Mouse (Mus musculus): Measurements from ENCODE around the gene Cct3. TPM values are rescaled to one million over a fixed set of nuclear protein-coding genes. Genes with fewer than 3 reads are reported as not detected.

Cct3 gene
- total RNA-seq, 1 experiment = 920 TPM

- in situ Hi-C loops (cut with MboI; ENCODE audit: low sequenced_read_pairs in 2 of 2, unreplicated experiment in 2 of 2) = loop anchor here in 1 of 2 experiments (5.0 kb wide), 1 partner anchor 39 kb away; the partner anchor contains the start of genes Cct3 and Tsacc
Observed at GRCm38 (mm10) chr3:88336058-88337013, 39.4 kb downstream of the Cct3 start, which contains the start of the genes Tmem79 and Smg5. Gene Tmem79, minus strand, starts transcription at chr3:88336148. Gene Smg5, plus strand, starts transcription at chr3:88336260.

GRCm38 (mm10) chr3:88337367-88338020 lies 40.6 kb downstream of the Cct3 start:
- Histone ChIP-seq H3K36me3 (ENCODE audit: control insufficient read depth, insufficient read depth, low read length, poor library complexity, severe bottlenecking) (peaks cover 15% of the 10 kb centered on the region), H3K4me1 (ENCODE audit: control insufficient read depth in 2 of 2, insufficient read depth in 2 of 2, low read length in 2 of 2, poor library complexity in 1 of 2) (peaks cover 0 to 18% of the 10 kb centered on the region in 2 experiments; a peak in 1 of 4 replicates), H3K27ac (ENCODE audit: insufficient read depth, low read depth, low read length, poor library complexity, severe bottlenecking) (peak overlapping the region; percentile 99; the same call in 1 of the 2 replicates), H3K9me3 (ENCODE audit: control insufficient read depth, insufficient read depth, low read depth, low read length) (no peaks in the 10 kb centered on the region), H3K9ac (ENCODE audit: insufficient read depth, low read depth, low read length, poor library complexity, severe bottlenecking) (peak overlapping the region; percentile 65), H3K4me3 (ENCODE audit: insufficient read depth in 1 of 2, low read depth in 1 of 2, low read length in 2 of 2, poor library complexity in 1 of 2, severe bottlenecking in 1 of 2) (peak overlapping the region; percentile 66 to 91)
- TF ChIP-seq ZC3H11A (IDR thresholded peaks at IDR 0.05; ENCODE audit: borderline replicate concordance, low read depth, low read length) (no peak), MAFK (IDR thresholded peaks at IDR 0.05; ENCODE audit: insufficient read depth, low read depth, low read length) (peak; percentile 48; the same call in 1 of the 2 replicates)
- no peak for DNase-seq (ENCODE audit: low read depth, low spot score)
- in situ Hi-C loops (cut with MboI; ENCODE audit: low sequenced_read_pairs in 2 of 2, unreplicated experiment in 2 of 2) = loop anchor here in 1 of 2 experiments (5.0 kb wide), 1 partner anchor 40 kb away; the partner anchor contains the start of genes Cct3 and Tsacc

More at GRCm38 (mm10) chr3:88336058-88337013, 39.4 kb downstream of the Cct3 start, which contains the start of the genes Tmem79 and Smg5:
- Histone ChIP-seq H3K27ac (ENCODE audit: insufficient read depth, low read depth, low read length, poor library complexity, severe bottlenecking) (peak within 1 kb of the TSS; percentile 99), H3K9ac (ENCODE audit: insufficient read depth, low read depth, low read length, poor library complexity, severe bottlenecking) (peak within 1 kb of the TSS; percentile 98), H3K9me3 (ENCODE audit: control insufficient read depth, insufficient read depth, low read depth, low read length) (no peaks in the 10 kb centered on the region), H3K4me3 (ENCODE audit: insufficient read depth in 1 of 2, low read depth in 1 of 2, low read length in 2 of 2, poor library complexity in 1 of 2, severe bottlenecking in 1 of 2) (peak within 1 kb of the TSS; percentile 77 to 91), H3K4me1 (ENCODE audit: control insufficient read depth in 2 of 2, insufficient read depth in 2 of 2, low read length in 2 of 2, poor library complexity in 1 of 2) (peaks cover 0 to 23% of the 10 kb centered on the region in 2 experiments; a peak in 1 of 4 replicates), H3K36me3 (ENCODE audit: control insufficient read depth, insufficient read depth, low read length, poor library complexity, severe bottlenecking) (peaks cover 6% of the 10 kb centered on the region)
- TF ChIP-seq ZC3H11A (IDR thresholded peaks at IDR 0.05; ENCODE audit: borderline replicate concordance, low read depth, low read length) = no peak
- peak; percentile 67; the same call in 1 of the 2 replicates for TF ChIP-seq HCFC1 (IDR thresholded peaks at IDR 0.05; ENCODE audit: borderline replicate concordance, insufficient read depth, low read length)
- peak; percentile 97 for TF ChIP-seq CHD2 (IDR thresholded peaks at IDR 0.05; ENCODE audit: low read depth, low read length)
- no peak for TF ChIP-seq ZNF384 (IDR thresholded peaks at IDR 0.05; ENCODE audit: low read depth, low read length)
- TF ChIP-seq MAFK (IDR thresholded peaks at IDR 0.05; ENCODE audit: insufficient read depth, low read depth, low read length) = peak; percentile 58; the same call in 1 of the 2 replicates
- DNase-seq (ENCODE audit: low read depth, low spot score) = peak; percentile 94

- peaks cover 0 to 14% of the 10 kb centered on the region in 2 experiments; a peak in 1 of 4 replicates for H3K4me1 ChIP-seq (ENCODE audit: control insufficient read depth in 2 of 2, insufficient read depth in 2 of 2, low read length in 2 of 2, poor library complexity in 1 of 2)
- no peak for DNase-seq (ENCODE audit: low read depth, low spot score)
- H3K27ac ChIP-seq (ENCODE audit: insufficient read depth, low read depth, low read length, poor library complexity, severe bottlenecking) = no peak overlapping the region
- no peaks in the 10 kb centered on the region for H3K9me3 ChIP-seq (ENCODE audit: control insufficient read depth, insufficient read depth, low read depth, low read length)
- in situ Hi-C loops (cut with MboI; ENCODE audit: low sequenced_read_pairs in 2 of 2, unreplicated experiment in 2 of 2) = loop anchor here in 1 of 2 experiments (5.0 kb wide), 1 partner anchor 41 kb away; the partner anchor contains the start of genes Cct3 and Tsacc
- TF ChIP-seq HCFC1 (IDR thresholded peaks at IDR 0.05; ENCODE audit: borderline replicate concordance, insufficient read depth, low read length) (no peak), ZNF384 (IDR thresholded peaks at IDR 0.05; ENCODE audit: low read depth, low read length) (no peak), CHD2 (IDR thresholded peaks at IDR 0.05; ENCODE audit: low read depth, low read length) (no peak), ZC3H11A (IDR thresholded peaks at IDR 0.05; ENCODE audit: borderline replicate concordance, low read depth, low read length) (no peak), MAFK (IDR thresholded peaks at IDR 0.05; ENCODE audit: insufficient read depth, low read depth, low read length) (no peak)
- H3K36me3 ChIP-seq (ENCODE audit: control insufficient read depth, insufficient read depth, low read length, poor library complexity, severe bottlenecking) = peaks cover 23% of the 10 kb centered on the region
- H3K4me3 ChIP-seq (ENCODE audit: insufficient read depth in 1 of 2, low read depth in 1 of 2, low read length in 2 of 2, poor library complexity in 1 of 2, severe bottlenecking in 1 of 2) = no peak overlapping the region
- H3K9ac ChIP-seq (ENCODE audit: insufficient read depth, low read depth, low read length, poor library complexity, severe bottlenecking) = no peak overlapping the region
Observed at GRCm38 (mm10) chr3:88338316-88338715, 41.4 kb downstream of the Cct3 start.

- Histone ChIP-seq H3K9ac (ENCODE audit: insufficient read depth, low read depth, low read length, poor library complexity, severe bottlenecking) (no peak overlapping the region), H3K36me3 (ENCODE audit: control insufficient read depth, insufficient read depth, low read length, poor library complexity, severe bottlenecking) (peaks cover 30% of the 10 kb centered on the region)
- no peak for TF ChIP-seq HCFC1 (IDR thresholded peaks at IDR 0.05; ENCODE audit: borderline replicate concordance, insufficient read depth, low read length)
Observed at GRCm38 (mm10) chr3:88339006-88339405, 42.1 kb downstream of the Cct3 start.

More at GRCm38 (mm10) chr3:88339006-88339405, 42.1 kb downstream of the Cct3 start:
- Histone ChIP-seq H3K4me3 (ENCODE audit: insufficient read depth in 1 of 2, low read depth in 1 of 2, low read length in 2 of 2, poor library complexity in 1 of 2, severe bottlenecking in 1 of 2) (no peak overlapping the region), H3K9me3 (ENCODE audit: control insufficient read depth, insufficient read depth, low read depth, low read length) (no peaks in the 10 kb centered on the region), H3K27ac (ENCODE audit: insufficient read depth, low read depth, low read length, poor library complexity, severe bottlenecking) (no peak overlapping the region), H3K4me1 (ENCODE audit: control insufficient read depth in 2 of 2, insufficient read depth in 2 of 2, low read length in 2 of 2, poor library complexity in 1 of 2) (peaks cover 0 to 12% of the 10 kb centered on the region in 2 experiments; a peak in 1 of 4 replicates)
- in situ Hi-C loops (cut with MboI; ENCODE audit: low sequenced_read_pairs in 2 of 2, unreplicated experiment in 2 of 2) = loop anchor here in 1 of 2 experiments (5.0 kb wide), 1 partner anchor 42 kb away; the partner anchor contains the start of genes Cct3 and Tsacc
- no peak for DNase-seq (ENCODE audit: low read depth, low spot score)

Measured in ES-E14 (cell line).